Mouse (Mus musculus): ENCODE measurements around the gene Birc3. TPM values are rescaled to one million over a fixed set of nuclear protein-coding genes. Genes with fewer than 3 reads are reported as not detected.

The Birc3 gene
- 5.5 and 6.6 TPM in 2 replicates for polyA plus RNA-seq (2012; rRNA removed)

DNA sequence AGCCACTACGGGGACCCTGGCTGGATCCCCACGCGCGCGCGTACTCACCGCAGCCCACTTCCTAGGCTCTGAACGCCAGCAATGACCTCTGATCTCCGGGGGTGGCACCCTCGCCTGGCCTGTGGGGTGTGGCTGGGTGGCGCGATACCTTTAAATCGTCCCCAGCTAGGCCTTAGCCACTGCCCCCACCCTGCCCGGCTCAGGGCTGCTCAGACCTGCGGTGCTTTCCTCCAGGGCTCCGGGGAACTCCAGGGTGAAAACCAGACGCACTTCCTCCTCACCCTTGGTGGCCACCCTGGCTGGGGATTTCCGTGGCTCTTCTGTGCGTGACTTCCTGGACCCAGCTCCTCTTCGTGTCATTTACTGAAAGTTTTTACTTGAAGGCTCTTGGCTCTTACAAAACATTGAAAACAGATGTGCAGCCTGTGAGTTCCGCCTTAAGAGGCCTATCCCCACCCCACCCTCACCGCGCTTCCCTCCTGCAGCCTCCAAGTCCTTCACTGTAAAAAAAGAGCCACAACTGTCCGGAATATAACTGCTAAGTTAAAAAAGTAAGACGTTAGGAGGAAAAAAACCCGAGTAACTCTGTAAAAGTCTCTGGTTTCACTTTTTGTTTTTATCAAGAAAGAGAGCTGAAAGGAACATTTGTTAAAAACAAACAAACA is at the start of gene Birc3:
Gene Birc3 (minus strand): TSS at position 412 of the 665 bp plus-strand sequence.

DNA sequence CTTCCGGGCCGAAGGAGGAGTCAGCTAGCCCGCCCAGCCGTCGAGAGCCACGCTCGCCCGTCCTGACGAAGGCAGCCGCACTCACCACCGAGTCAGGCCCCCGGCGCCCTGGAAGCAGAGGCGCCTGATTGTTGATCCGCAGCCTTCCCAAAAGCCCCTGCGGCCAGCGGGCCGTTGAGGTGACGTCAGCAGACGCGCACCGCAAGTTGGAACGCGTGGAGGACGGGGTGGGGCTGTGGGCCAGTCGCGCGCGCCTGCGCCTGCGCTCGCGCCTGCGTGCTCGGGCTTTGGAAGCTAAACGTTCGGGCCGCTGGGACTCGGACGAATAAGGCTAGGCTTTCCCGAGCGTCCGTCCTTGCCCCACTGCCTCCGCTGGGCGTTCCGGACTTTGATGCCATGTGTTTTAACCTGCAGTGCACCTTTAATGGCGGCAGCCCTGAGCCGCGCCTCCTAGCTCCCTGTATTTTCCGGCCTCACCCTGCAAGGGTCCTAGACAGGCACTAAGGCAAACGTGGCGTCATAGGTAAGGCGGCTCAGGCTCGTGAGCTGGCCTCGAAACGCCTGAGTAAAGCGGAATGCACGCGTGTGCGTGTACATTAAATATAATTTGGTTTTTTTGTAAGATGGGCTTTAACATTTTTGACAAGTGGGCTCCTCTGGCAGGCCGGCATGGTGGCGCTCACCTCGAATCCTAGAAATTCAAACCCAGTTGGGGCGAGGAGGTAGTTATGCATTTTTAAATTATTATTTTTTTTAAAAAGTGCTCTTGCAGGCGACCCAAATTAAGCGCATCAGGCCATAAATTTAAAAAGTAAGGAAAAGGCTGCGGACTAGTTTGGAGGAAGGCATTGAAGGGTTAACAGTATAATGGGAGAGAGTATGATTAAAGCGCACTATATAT is 35.8 kb downstream of the Birc3 start, which contains the start of gene Birc2:
Gene Birc2 (minus strand): TSS at position 160 of the 901 bp plus-strand sequence.

Other genes starting within 250 kb of the Birc3 start
- gene Mmp20, start 245.0 kb downstream of the Birc3 start, polyA plus RNA-seq (2012; rRNA removed) = not detected in 2 replicates
- not detected in 2 replicates for gene Mmp7, start 181.1 kb downstream of the Birc3 start, polyA plus RNA-seq (2012; rRNA removed)
- gene Tmem123, start 109.1 kb downstream of the Birc3 start, polyA plus RNA-seq (2012; rRNA removed) = 38.3 and 68.0 TPM in 2 replicates
- 35.7 and 40.1 TPM in 2 replicates for gene Birc2, start 36.1 kb downstream of the Birc3 start, polyA plus RNA-seq (2012; rRNA removed)
- gene Yap1, start 131.4 kb upstream of the Birc3 start, polyA plus RNA-seq (2012; rRNA removed) = 44.1 and 68.6 TPM in 2 replicates
- gene Cfap300, start 169.6 kb upstream of the Birc3 start, polyA plus RNA-seq (2012; rRNA removed) = 6.4 and 11.6 TPM in 2 replicates